Mouse (Mus musculus) embryonic fibroblast, embryonic 13.5 days (primary cell): ENCODE measurements around the gene Ldb2.

Source experiments
- CTCF ChIP-seq: IDR thresholded peaks from 2 replicates; pipeline ENCODE4 v1.5.1; 2011; ENCODE audit warnings: mild to moderate bottlenecking, control low read depth, low read length, moderate library complexity, borderline replicate concordance; ENCODE audit not compliant: insufficient read depth
- POLR2A ChIP-seq: IDR thresholded peaks from 2 replicates; pipeline ENCODE4 v1.6.1; 2011; ENCODE audit warnings: low read depth, mild to moderate bottlenecking, control low read depth, low read length, moderate library complexity

GRCm38 (mm10) chr5:44473857-44474762 is 325.4 kb downstream of the Ldb2 start:
- TF ChIP-seq CTCF (no peak), POLR2A (no peak)
